Mouse (Mus musculus): Measurements from ENCODE around the gene Gpr152. TPM values are rescaled to one million over a fixed set of nuclear protein-coding genes. Genes with fewer than 3 reads are reported as not detected.
A peak's percentile ranks its signal among the peaks of the same experiment; 100 is the strongest.

Gene Gpr152
- polyA plus RNA-seq, 1 experiment from 2014 or later, result not detected

DNA sequence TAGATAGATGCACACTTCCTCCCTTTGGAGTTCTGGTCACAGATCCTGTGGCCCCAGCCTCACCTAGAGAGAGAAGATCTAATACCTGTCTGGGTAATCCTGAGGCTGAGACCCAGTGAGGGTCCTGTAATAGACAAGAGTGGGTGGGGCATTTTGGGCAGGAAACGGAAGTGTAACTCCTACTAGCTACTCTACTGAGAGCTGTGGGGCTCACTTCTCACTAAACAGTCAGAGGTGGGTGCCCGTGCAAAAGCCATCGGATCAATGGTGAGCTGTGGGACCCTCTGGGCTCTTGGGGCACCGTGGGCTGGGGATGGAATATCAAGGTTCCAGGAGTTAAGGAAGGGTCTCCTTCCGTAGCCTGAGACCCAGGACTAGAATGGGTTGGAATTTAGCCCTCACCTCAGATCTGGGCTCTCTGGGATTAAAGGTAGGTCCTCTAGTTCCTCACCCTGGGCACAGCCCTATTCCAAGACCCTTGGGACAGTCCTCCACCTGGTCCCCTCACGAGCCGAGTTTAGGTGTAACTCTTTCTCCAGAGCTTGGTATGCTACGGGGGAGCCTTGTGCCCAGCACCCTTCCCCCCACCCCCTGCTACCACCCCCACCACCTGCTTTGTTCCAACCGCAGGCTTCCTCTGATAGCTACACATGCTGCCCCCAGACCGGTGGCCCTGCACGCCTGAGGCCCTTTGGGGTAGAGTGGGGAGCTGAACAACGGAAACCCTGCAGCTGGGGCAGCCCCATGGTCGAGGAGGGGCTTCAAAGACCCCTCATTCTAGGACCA, 15.0 kb downstream of the Gpr152 start:
- Histone ChIP-seq H3K4me1 (peaks cover 16% of the 10 kb centered on the region), H3K27ac (replicated peaks) (no peak overlapping the region), H3K27me3 (replicated peaks) (no peaks in the 10 kb centered on the region), H3K4me3 (replicated peaks) (no peak overlapping the region), H3K36me3 (peaks cover 62% of the 10 kb centered on the region), H3K9me3 (replicated peaks) (no peaks in the 10 kb centered on the region), H3K9ac (replicated peaks) (no peak overlapping the region), H3K4me2 (no peak overlapping the region)
- 81% methylated on average over 13 of the region's 13 CpGs for WGBS
- ATAC-seq (ENCODE audit: low FRiP score), result no peak

DNA sequence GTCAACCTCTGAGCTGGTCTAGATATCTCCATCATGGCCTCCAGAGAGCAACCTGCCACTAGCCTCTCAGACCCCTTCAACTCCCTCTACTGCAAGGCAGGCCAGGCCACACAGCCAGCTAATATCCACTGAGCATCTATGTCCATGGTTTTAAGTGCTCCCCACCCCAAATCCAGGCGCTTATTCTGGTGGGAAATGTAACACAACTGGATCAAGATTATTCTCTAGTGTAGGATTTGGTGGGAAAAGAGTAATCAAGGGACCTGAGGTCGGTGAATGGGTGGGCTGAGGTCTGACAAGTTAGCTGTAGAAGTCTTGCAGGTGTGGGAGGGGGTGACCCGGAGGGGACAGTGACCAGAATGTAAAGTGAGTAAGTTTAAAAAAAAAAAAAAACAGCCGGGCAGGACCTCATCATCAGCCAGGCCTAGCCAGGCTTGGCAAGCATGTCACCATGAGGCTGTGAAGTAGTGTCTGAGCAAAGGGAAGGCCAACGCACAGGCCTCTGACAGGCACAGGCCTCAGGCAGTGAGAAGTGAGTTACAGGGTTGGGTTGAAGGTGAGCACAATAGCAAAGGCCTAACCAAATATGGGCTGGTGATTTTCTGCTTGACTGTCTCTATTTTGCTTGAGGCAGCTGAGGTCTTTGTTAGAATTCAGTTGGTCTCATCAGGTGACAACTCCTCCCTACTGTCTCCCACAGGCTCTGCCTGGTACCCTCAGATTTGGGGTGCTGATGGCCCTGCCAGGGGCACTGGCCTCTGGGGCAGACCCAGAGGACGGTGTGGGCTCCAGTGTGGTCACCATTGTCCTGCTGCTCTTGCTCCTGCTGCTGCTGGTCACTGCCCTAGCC, 15.9 kb downstream of the Gpr152 start:
- Histone ChIP-seq H3K9me3 (replicated peaks) (no peaks in the 10 kb centered on the region), H3K4me3 (replicated peaks) (no peak overlapping the region), H3K27me3 (replicated peaks) (no peaks in the 10 kb centered on the region), H3K9ac (replicated peaks) (no peak overlapping the region), H3K4me1 (peaks cover 8% of the 10 kb centered on the region; the same call in 1 of the 2 replicates), H3K4me2 (no peak overlapping the region), H3K27ac (replicated peaks) (no peak overlapping the region), H3K36me3 (peaks cover 63% of the 10 kb centered on the region)
- ATAC-seq (ENCODE audit: low FRiP score), result no peak
- 68% methylated on average over 6 of the region's 6 CpGs for WGBS

DNA sequence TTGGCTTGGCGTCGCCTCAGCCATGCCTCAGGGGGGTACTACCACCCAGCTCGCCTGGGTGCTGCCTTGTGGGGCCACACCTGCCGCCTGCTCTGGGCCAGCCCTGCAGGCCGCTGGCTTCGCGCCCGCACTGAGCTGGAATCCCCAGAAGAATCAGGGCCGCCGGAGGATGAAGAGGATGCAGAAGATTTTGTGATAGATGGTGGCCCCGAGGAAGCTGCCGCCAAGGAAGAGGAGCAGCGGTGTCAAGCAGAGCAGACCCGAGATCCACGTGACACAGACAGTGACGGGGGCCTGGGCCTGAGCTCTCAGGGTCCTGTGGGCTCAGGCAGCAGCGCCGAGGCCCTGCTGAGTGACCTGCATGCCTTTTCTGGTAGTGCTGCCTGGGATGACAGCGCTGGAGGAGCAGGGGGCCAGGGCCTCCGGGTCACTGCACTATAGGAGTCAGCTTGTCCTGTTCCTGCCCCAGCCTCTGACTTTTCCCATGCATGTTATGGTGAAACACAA, 16.5 kb downstream of the Gpr152 start:
- Histone ChIP-seq H3K9ac (replicated peaks) (no peak overlapping the region), H3K4me2 (no peak overlapping the region), H3K9me3 (replicated peaks) (no peaks in the 10 kb centered on the region), H3K27me3 (replicated peaks) (no peaks in the 10 kb centered on the region), H3K4me3 (replicated peaks) (no peak overlapping the region), H3K36me3 (peaks cover 63% of the 10 kb centered on the region), H3K4me1 (peaks cover under 1% of the 10 kb centered on the region; the same call in 1 of the 2 replicates), H3K27ac (replicated peaks) (no peak overlapping the region)
- ATAC-seq (ENCODE audit: low FRiP score), result no peak
- WGBS, result 67% methylated on average over 20 of the region's 20 CpGs

DNA sequence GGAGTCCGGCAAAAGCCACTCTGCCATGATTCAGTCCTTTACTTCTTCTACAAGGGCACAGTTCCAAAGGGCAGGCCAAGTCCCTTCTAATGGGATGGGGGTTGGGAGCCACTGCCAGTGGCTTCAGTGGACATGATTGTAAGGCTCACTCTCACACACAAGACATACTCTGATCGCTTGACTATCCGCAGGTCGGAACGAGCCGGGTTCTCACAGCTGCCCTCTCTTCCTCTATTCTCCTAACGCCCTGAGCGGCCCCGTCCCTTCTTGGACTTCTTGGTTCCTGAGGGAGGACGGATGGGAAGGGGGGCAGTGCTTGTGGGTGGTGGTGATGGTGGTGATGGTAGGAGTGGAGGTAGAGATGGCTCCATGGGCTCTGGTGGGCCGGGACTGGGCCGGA, 17.2 kb downstream of the Gpr152 start:
- Histone ChIP-seq H3K9me3 (replicated peaks) (no peaks in the 10 kb centered on the region), H3K27me3 (replicated peaks) (no peaks in the 10 kb centered on the region), H3K4me2 (no peak overlapping the region), H3K27ac (replicated peaks) (no peak overlapping the region), H3K9ac (replicated peaks) (no peak overlapping the region), H3K4me3 (replicated peaks) (no peak overlapping the region), H3K4me1 (peaks cover 5% of the 10 kb centered on the region; the same call in 1 of the 2 replicates), H3K36me3 (peaks cover 70% of the 10 kb centered on the region)
- no peak for ATAC-seq (ENCODE audit: low FRiP score)
- WGBS, result 92% methylated on average over 12 of the region's 12 CpGs

DNA sequence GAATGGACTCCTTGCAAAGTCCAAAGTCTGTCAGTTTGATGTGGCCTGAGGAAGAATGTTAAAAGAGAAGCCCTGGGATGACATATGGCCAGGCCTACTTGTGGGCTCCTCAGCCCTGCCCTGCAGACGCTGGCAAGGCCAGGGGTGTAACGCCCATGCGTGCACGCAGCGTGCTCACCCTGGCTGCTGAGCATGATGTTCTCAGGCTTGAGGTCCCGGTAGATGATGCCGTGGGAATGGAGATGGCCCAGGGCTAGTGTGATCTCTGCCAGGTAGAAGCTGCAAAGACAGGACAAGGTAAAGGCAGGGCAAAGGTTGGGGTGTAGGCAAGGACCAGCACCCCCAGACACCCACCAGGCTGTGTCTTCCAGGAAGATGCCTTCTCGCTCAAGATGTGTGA, 19.5 kb downstream of the Gpr152 start:
- H3K27ac ChIP-seq (replicated peaks), result no peak overlapping the region
- H3K36me3 ChIP-seq, result peaks cover 58% of the 10 kb centered on the region
- ATAC-seq (ENCODE audit: low FRiP score), result no peak
- H3K27me3 ChIP-seq (replicated peaks), result no peaks in the 10 kb centered on the region
- H3K4me3 ChIP-seq (replicated peaks), result no peak overlapping the region
- no peak overlapping the region for H3K4me2 ChIP-seq
- no peaks in the 10 kb centered on the region for H3K9me3 ChIP-seq (replicated peaks)
- peaks cover 22% of the 10 kb centered on the region for H3K4me1 ChIP-seq
- H3K9ac ChIP-seq (replicated peaks), result no peak overlapping the region
- WGBS, result 95% methylated on average over 8 of the region's 8 CpGs

DNA sequence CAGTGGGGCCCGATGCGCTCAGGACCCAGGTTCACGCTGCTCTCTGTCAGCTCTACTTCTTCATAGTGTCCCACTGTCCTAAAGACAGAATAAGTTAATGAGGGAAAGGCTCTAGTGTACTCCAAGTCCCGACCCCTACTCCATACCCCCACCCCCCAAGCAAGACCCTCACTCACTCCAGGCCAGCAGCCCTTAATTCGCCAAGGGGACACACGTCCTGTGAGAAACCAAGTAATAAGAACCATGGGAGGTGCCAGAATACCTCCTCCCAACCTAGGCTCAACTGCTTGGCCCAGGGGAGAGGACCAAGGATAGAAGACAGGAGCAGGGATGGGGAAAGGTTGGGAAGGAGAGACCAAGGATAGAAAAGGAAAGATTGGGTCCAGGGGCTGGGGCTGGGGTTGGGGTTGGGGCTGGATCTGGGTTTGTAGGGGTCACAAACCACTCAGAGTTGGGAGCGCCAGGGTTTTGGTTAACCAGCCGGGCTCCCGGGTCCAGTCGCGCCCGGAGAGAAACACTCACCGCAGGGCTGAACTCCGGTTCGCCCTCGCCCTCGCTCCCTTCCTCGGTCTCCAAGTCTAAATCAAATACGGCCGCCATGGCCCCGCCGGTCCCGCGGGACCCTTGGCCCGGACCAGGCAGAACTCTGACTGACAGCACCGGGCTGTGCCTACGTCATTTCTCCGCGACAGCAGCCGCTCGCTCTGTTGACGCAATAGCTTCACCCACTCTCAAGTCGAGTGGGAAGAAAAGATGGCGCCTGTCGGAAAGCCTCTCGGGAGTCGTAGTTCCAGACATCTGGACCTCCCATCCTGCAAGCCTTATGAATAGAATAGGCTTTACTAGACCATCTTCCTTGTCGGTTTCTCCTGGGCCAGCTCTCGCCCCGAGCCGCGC, 23.3 kb downstream of the Gpr152 start, which contains the start of gene Rps6kb2:
Gene Rps6kb2 (minus strand): TSS at position 709 of the 897 bp plus-strand sequence.
- peak; percentile 90 for ATAC-seq (ENCODE audit: low FRiP score)
- no peaks in the 10 kb centered on the region for H3K9me3 ChIP-seq (replicated peaks)
- H3K27me3 ChIP-seq (replicated peaks), result no peaks in the 10 kb centered on the region
- 7% methylated on average over 42 of the region's 42 CpGs for WGBS
- peak within 1 kb of the TSS; percentile 88 for H3K27ac ChIP-seq (replicated peaks)
- peak within 1 kb of the TSS; percentile 59 for H3K4me3 ChIP-seq (replicated peaks)
- peaks cover 23% of the 10 kb centered on the region for H3K4me1 ChIP-seq
- peaks cover 36% of the 10 kb centered on the region for H3K36me3 ChIP-seq
- H3K4me2 ChIP-seq, result peak within 1 kb of the TSS; percentile 93
- H3K9ac ChIP-seq (replicated peaks), result peak within 1 kb of the TSS; percentile 74

DNA sequence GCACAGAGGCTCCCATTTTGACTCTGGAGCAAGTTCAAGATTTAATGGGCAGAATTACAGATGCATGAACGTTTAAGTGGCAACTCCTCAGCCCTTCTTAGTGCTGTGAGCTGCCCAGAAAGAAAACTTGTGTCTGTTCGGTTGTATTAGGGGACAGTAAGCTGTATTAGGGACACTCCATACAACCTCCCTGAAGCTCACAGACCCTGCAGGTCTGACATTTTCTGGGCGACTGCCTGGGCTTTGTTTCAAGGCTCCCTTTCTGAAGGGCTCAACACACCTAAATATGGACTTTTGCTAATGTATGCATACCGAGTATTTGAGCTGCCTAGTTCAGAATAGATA, 23.9 kb downstream of the Gpr152 start:
- 0 out of 2 replicates have a peak, but pooled peaks have one; percentile 9 for ATAC-seq (ENCODE audit: low FRiP score)
- Histone ChIP-seq H3K4me1 (peaks cover 23% of the 10 kb centered on the region), H3K4me2 (peak overlapping the region; percentile 93), H3K9ac (replicated peaks) (peak overlapping the region; percentile 74), H3K9me3 (replicated peaks) (no peaks in the 10 kb centered on the region), H3K27me3 (replicated peaks) (no peaks in the 10 kb centered on the region), H3K4me3 (replicated peaks) (peak overlapping the region; percentile 59), H3K27ac (replicated peaks) (peak overlapping the region; percentile 88), H3K36me3 (peaks cover 30% of the 10 kb centered on the region)
- 39% methylated on average over 4 of the region's 4 CpGs for WGBS

DNA sequence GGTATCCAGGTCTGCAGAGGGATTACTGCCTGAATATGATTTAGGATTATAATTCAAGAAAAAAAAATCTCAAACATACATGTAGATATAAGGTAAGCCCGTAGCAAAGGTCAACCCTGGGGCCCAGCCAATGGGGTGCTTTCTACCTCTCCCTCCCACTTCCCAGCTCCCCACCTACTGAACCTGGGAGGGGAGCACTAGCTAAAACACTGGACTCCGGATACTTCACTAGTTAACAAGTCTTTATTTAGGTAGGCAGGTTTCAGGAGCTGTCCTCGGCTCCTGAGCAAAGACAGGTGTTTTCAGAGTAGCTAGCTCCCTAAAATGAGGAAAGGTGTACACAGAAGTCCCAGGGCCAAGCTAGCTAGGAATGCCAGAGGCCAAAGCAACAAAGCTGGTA, 24.5 kb downstream of the Gpr152 start:
- ATAC-seq (ENCODE audit: low FRiP score), result no peak
- H3K4me2 ChIP-seq, result peak overlapping the region; percentile 93; the same call in 1 of the 2 replicates

DNA sequence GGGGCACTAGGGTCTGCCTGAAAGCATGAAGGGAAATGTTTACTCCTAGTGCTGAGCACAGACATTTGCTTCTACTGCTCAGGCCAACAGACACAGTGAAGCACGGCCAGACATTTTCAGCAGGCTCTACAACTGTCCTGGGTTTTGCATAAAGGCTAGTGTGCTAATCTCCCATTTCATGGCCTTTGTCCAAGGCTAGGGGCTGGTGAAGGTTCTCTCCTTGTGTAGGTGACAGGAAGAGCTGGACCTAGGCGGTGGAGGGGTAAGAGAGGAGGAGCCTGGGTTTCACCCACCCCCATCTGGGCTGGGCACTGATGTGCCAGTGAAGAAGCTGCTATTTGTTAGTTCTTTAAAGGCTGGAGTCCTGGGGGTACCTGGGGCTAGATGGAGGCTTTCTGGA, 25.1 kb downstream of the Gpr152 start:
- H3K9ac ChIP-seq (replicated peaks), result no peak overlapping the region
- H3K4me2 ChIP-seq, result no peak overlapping the region
- no peaks in the 10 kb centered on the region for H3K9me3 ChIP-seq (replicated peaks)
- H3K4me3 ChIP-seq (replicated peaks), result no peak overlapping the region
- H3K4me1 ChIP-seq, result peaks cover 26% of the 10 kb centered on the region
- ATAC-seq (ENCODE audit: low FRiP score), result no peak
- H3K36me3 ChIP-seq, result peaks cover 18% of the 10 kb centered on the region
- WGBS, result 74% methylated on average over 2 of the region's 2 CpGs
- no peak overlapping the region for H3K27ac ChIP-seq (replicated peaks)
- H3K27me3 ChIP-seq (replicated peaks), result no peaks in the 10 kb centered on the region

More for the DNA sequence above, 24.5 kb downstream of the Gpr152 start:
- peak overlapping the region; percentile 88 for H3K27ac ChIP-seq (replicated peaks)
- H3K9ac ChIP-seq (replicated peaks), result 0 out of 2 replicates have a peak overlapping the region, but pooled peaks have one; percentile 74
- peaks cover 23% of the 10 kb centered on the region for H3K4me1 ChIP-seq
- WGBS, result 89% methylated on average over 3 of the region's 3 CpGs
- peaks cover 24% of the 10 kb centered on the region for H3K36me3 ChIP-seq
- H3K9me3 ChIP-seq (replicated peaks), result no peaks in the 10 kb centered on the region
- H3K27me3 ChIP-seq (replicated peaks), result no peaks in the 10 kb centered on the region
- no peak overlapping the region for H3K4me3 ChIP-seq (replicated peaks)

DNA sequence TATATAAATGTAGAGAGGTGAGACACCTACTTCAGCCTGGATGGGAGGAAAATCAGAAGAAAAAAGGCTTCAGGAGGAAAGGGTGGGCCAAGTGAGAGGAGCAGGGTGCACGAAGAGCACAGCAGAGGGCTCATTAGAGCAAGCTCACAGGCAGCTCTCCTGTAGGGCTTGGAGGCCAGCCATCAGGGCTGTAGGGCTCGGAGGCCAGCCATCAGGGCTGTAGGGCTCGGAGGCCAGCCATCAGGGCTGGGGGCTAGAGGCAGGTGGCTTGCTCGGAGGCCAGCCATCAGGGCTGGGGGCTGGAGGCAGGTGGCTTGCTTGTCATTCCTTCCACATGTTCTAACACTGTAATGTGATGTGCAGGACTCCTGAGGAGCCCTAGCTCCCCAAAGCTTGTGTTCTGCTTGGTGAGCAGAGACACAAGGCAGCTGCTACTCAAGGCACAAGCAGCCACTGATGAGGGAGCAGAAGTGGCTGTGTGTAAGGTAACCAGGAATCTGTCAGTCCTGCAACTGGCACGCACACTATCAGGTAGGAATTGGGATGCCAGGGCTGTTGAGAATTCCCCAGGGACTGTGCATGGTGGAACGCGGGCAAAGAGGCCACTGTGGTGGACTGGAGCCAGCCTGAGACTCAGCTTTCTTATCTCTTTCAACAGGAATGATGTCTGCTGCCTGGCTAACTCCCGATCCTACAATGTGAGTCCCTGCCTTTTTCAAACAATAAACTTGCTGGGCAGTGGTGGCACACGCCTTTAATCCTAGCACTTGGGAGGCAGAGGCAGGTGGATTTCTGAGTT, 27.3 kb downstream of the Gpr152 start:
- no peak for ATAC-seq (ENCODE audit: low FRiP score)
- Histone ChIP-seq H3K36me3 (no peaks in the 10 kb centered on the region), H3K27me3 (replicated peaks) (no peaks in the 10 kb centered on the region), H3K27ac (replicated peaks) (no peak overlapping the region), H3K9me3 (replicated peaks) (no peaks in the 10 kb centered on the region), H3K4me2 (no peak overlapping the region), H3K4me3 (replicated peaks) (no peak overlapping the region), H3K9ac (replicated peaks) (no peak overlapping the region), H3K4me1 (peaks cover 28% of the 10 kb centered on the region)
- 77% methylated on average over 9 of the region's 9 CpGs for WGBS
